Mouse (Mus musculus): ENCODE measurements at regions not wholly inside any gene's neighbourhood (a gene's known extent, or its start where the extent isn't known, plus 50 kb on each side); places are given as distances from the start of the nearest gene placed in this dataset.

DNA sequence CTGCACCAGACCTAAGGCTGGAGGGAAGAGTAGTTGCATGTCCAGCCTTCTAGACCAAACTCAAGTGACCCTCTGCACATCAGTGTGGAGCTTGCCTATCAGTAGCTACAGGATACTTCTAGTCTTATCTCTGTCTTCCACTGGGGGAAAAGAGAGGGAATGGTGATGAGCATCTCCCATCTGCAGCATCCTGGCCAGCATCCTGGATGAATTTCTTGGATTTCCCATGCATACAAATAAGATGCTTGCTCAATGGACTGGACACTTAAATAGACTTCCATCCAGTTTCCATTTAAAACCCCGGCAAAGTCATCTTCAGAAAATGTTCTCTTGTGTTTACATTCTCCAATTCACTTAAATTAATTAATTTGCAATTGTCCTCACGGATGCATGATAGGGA lies 50.5 kb upstream of the Npas2 start:
- Histone ChIP-seq H3K4me3 (ENCODE audit: low read depth, low read length) (no peak overlapping the region), H3K36me3 (ENCODE audit: control insufficient read depth, insufficient read depth, low read length) (no peaks in the 10 kb centered on the region), H3K4me2 (no peak overlapping the region), H3K9ac (ENCODE audit: low read depth, low read length) (no peak overlapping the region), H3K27me3 (ENCODE audit: control insufficient read depth, insufficient read depth, low read length) (no peaks in the 10 kb centered on the region), H3K9me3 (replicated peaks; ENCODE audit: control insufficient read depth, low read length) (no peaks in the 10 kb centered on the region), H3K27ac (ENCODE audit: low read depth, low read length) (no peak overlapping the region), H3K4me1 (ENCODE audit: control insufficient read depth, insufficient read depth, low read length) (no peaks in the 10 kb centered on the region)
- ATAC-seq (replicated peaks; ENCODE audit: insufficient number of reproducible peaks, low FRiP score, low TSS enrichment), result no peak
- 72% methylated on average over 2 of the region's 2 CpGs for WGBS (ENCODE audit: insufficient replicate concordance)

DNA sequence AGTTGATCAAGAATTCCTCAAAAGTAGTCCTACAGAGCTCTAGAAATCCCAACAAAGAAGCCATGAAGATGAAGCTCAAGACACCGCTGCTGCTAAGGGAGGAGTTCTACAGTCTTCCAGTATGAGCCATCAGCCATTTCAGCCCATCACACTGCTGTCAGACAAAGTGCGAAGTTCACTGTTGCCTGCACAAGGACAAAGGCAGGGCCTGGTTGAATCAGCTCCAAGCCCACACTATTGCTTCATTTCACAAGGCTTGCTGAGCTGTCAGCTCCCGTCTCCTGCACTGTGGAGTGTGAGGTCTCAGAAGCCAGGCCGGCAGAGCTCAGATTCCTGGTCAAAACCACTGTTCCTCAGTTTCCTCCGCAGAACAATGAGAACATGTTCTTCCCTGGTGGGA lies 49.9 kb upstream of the Npas2 start:
- WGBS (ENCODE audit: insufficient replicate concordance), result 84% methylated on average over 5 of the region's 5 CpGs
- no peak overlapping the region for H3K9ac ChIP-seq (ENCODE audit: low read depth, low read length)
- H3K4me3 ChIP-seq (ENCODE audit: low read depth, low read length), result no peak overlapping the region
- no peaks in the 10 kb centered on the region for H3K36me3 ChIP-seq (ENCODE audit: control insufficient read depth, insufficient read depth, low read length)
- ATAC-seq (replicated peaks; ENCODE audit: insufficient number of reproducible peaks, low FRiP score, low TSS enrichment), result no peak
- H3K27ac ChIP-seq (ENCODE audit: low read depth, low read length), result no peak overlapping the region
- H3K27me3 ChIP-seq (ENCODE audit: control insufficient read depth, insufficient read depth, low read length), result no peaks in the 10 kb centered on the region
- H3K4me1 ChIP-seq (ENCODE audit: control insufficient read depth, insufficient read depth, low read length), result no peaks in the 10 kb centered on the region
- no peaks in the 10 kb centered on the region for H3K9me3 ChIP-seq (replicated peaks; ENCODE audit: control insufficient read depth, low read length)
- no peak overlapping the region for H3K4me2 ChIP-seq
